Mouse (Mus musculus) bone marrow, adult 2 months (tissue): ENCODE data around the gene Ntmt1. TPM values are rescaled to one million over a fixed set of nuclear protein-coding genes. Genes with fewer than 3 reads are reported as not detected.

Experiments used
- H3K27ac ChIP-seq: fragments of 200-500 bp; 2 replicates; pipeline ENCODE4 v1.5.1; 2012; ENCODE audit warnings: low read depth, mild to moderate bottlenecking, control low read depth, inconsistent platforms, low read length; ENCODE audit not compliant: control insufficient read depth, poor library complexity, insufficient read depth
- H3K4me1 ChIP-seq: fragments of 200-500 bp; 2 replicates; pipeline ENCODE4 v1.6.1; 2011; ENCODE audit warnings: low read length; ENCODE audit not compliant: control insufficient read depth, insufficient read depth
- H3K4me3 ChIP-seq: fragments of 200-500 bp; replicated peaks from 2 replicates; pipeline ENCODE3; 2011; ENCODE audit warnings: mild to moderate bottlenecking, low read depth, low read length, control low read depth; ENCODE audit not compliant: control insufficient read depth
- CTCF ChIP-seq: fragments of 200-500 bp; IDR thresholded peaks from 2 replicates; pipeline ENCODE4 v1.5.1; 2011; ENCODE audit warnings: low read length, control low read depth; ENCODE audit not compliant: control insufficient read depth, insufficient read depth
- POLR2A ChIP-seq: fragments of 200-500 bp; IDR thresholded peaks from 2 replicates; pipeline ENCODE4 v1.6.1; 2011; ENCODE audit warnings: low read depth, mild to moderate bottlenecking, control low read depth, low read length, borderline replicate concordance; ENCODE audit not compliant: control insufficient read depth
- WGBS: fragments of 180-500 bp; shearing (Covaris S2); methylation state at CpG from one replicate; pipeline ENCODE4 v1.1.7; 2018; 5-methylcytosine and 5-hydroxymethylcytosine counted together
- polyA plus RNA-seq: library from polyadenylated mRNA; stranded (reverse); fragments of >200 nt; gene quantifications from 2 replicates; pipeline ENCODE4 v1.2.4, GENCODE M21; 2011; ENCODE audit warnings: low replicate concordance; ENCODE audit not compliant: missing spikeins, insufficient read depth, insufficient read length

The Ntmt1 gene
- polyA plus RNA-seq, 1 experiment, result 10.2 TPM

- WGBS, result 76% methylated on average over 4 of the region's 4 CpGs
- H3K4me3 ChIP-seq, result no peak overlapping the region
- no peak overlapping the region for H3K27ac ChIP-seq
- no peak for TF ChIP-seq POLR2A
- H3K4me1 ChIP-seq, result no peaks in the 10 kb centered on the region
Measured at GRCm38 (mm10) chr2:30778235-30778634, 29.4 kb upstream of the Ntmt1 start.

- 72% methylated on average over 5 of the region's 5 CpGs for WGBS
- Histone ChIP-seq H3K4me1 (no peaks in the 10 kb centered on the region), H3K4me3 (no peak overlapping the region), H3K27ac (no peak overlapping the region)
- TF ChIP-seq CTCF (no peak), POLR2A (no peak)
Measured at GRCm38 (mm10) chr2:30779241-30779640, 28.4 kb upstream of the Ntmt1 start.

GRCm38 (mm10) chr2:30782312-30783290, 25.0 kb upstream of the Ntmt1 start:
- H3K4me3 ChIP-seq, result no peak overlapping the region
- H3K4me1 ChIP-seq, result no peaks in the 10 kb centered on the region
- WGBS, result 68% methylated on average over 8 of the region's 8 CpGs
- TF ChIP-seq CTCF (no peak), POLR2A (no peak)
- H3K27ac ChIP-seq, result no peak overlapping the region

- TF ChIP-seq CTCF (no peak), POLR2A (no peak)
- Histone ChIP-seq H3K4me3 (no peak overlapping the region), H3K27ac (no peak overlapping the region), H3K4me1 (no peaks in the 10 kb centered on the region)
- WGBS, result 4% methylated on average over 13 of the region's 13 CpGs
Measured at GRCm38 (mm10) chr2:30783346-30783745, 24.3 kb upstream of the Ntmt1 start.

- Histone ChIP-seq H3K4me1 (no peaks in the 10 kb centered on the region), H3K27ac (no peak overlapping the region), H3K4me3 (no peak overlapping the region)
- TF ChIP-seq CTCF (no peak), POLR2A (no peak)
- WGBS, result 13% methylated on average over 40 of the region's 40 CpGs
Measured at GRCm38 (mm10) chr2:30784078-30784994, 23.3 kb upstream of the Ntmt1 start.

GRCm38 (mm10) chr2:30787466-30787865, 20.2 kb upstream of the Ntmt1 start:
- Histone ChIP-seq H3K4me3 (no peak overlapping the region), H3K4me1 (no peaks in the 10 kb centered on the region), H3K27ac (no peak overlapping the region)
- TF ChIP-seq CTCF, result no peak
- TF ChIP-seq POLR2A, result no peak
- 44% methylated on average over 4 of the region's 4 CpGs for WGBS

GRCm38 (mm10) chr2:30792061-30792460, 15.6 kb upstream of the Ntmt1 start:
- 85% methylated on average over 7 of the region's 7 CpGs for WGBS
- no peak for TF ChIP-seq POLR2A
- TF ChIP-seq CTCF, result no peak
- H3K4me1 ChIP-seq, result peaks cover 1% of the 10 kb centered on the region; the same call in 1 of the 2 replicates
- no peak overlapping the region for H3K4me3 ChIP-seq
- H3K27ac ChIP-seq, result no peak overlapping the region
